Mouse (Mus musculus) lung, adult 2 months (tissue): ENCODE measurements at regions not wholly inside any gene's neighbourhood (a gene's known extent, or its start where the extent isn't known, plus 50 kb on each side); places are given as distances from the start of the nearest gene placed in this dataset.

Experiments
- DNase-seq: peaks from one replicate; pipeline ENCODE4 v3.0.0; 2022
- H3K4me1 ChIP-seq: fragments of 200-500 bp; 2 replicates; pipeline ENCODE4 v1.6.1; 2011; ENCODE audit warnings: low read length; ENCODE audit not compliant: control insufficient read depth, insufficient read depth
- H3K4me3 ChIP-seq: fragments of 200-500 bp; replicated peaks from 2 replicates; pipeline ENCODE3; 2011; ENCODE audit warnings: low read depth, mild to moderate bottlenecking, control low read depth, low read length; ENCODE audit errors: extremely low read depth
- CTCF ChIP-seq: fragments of 200-500 bp; IDR thresholded peaks from 2 replicates; pipeline ENCODE4 v1.5.1; 2011; ENCODE audit warnings: mild to moderate bottlenecking, low read length, control low read depth; ENCODE audit not compliant: insufficient read depth
- POLR2A ChIP-seq: fragments of 200-500 bp; IDR thresholded peaks from 2 replicates; pipeline ENCODE4 v1.6.1; 2011; ENCODE audit warnings: low read depth, mild to moderate bottlenecking, control low read depth, low read length, borderline replicate concordance; ENCODE audit errors: extremely low read depth
- WGBS: fragments of 180-500 bp; shearing (Covaris S2); methylation state at CpG from one replicate; pipeline ENCODE4 v1.1.7; 2018; 5-methylcytosine and 5-hydroxymethylcytosine counted together

- WGBS = 37% methylated on average over 10 of the region's 10 CpGs
- Histone ChIP-seq H3K4me1 (no peaks in the 10 kb centered on the region), H3K4me3 (no peak overlapping the region)
- no peak for DNase-seq
- no peak for TF ChIP-seq CTCF
- TF ChIP-seq POLR2A = no peak
These were observed 116.5 kb downstream of the Dact1 start for GRCm38 (mm10) chr12:71426023-71426719.

- 68% methylated on average over 2 of the region's 2 CpGs for WGBS
- Histone ChIP-seq H3K4me3 (no peak overlapping the region), H3K4me1 (no peaks in the 10 kb centered on the region)
- no peak for DNase-seq
- TF ChIP-seq CTCF (no peak), POLR2A (no peak)
These were observed 118.3 kb downstream of the Dact1 start for GRCm38 (mm10) chr12:71427974-71428373.

- H3K4me3 ChIP-seq = no peak overlapping the region
- TF ChIP-seq CTCF (no peak), POLR2A (no peak)
- WGBS = 50% methylated on average over 13 of the region's 13 CpGs
- no peaks in the 10 kb centered on the region for H3K4me1 ChIP-seq
- DNase-seq = no peak
These were observed 120.0 kb downstream of the Dact1 start for GRCm38 (mm10) chr12:71429561-71430200.

DNA sequence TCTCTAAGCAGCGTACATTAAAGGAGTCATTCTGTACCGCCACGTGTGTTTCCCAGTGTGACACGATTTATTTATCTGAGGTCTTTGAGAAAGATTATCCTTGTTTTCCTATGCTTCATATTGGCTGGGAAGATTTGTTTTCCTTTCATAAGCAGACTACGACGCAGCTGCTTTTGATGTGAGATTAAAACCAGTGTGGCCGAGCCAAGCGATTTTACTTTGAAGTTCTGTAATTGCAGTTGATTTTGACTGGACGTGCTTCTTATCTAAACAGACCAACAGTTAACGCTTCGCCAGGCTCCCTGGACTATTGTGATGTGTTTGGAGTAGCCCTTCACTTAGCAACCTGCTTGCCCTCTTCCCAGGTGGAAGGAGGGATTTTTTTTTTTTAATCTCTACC is 120.6 kb downstream of the Dact1 start:
- no peak overlapping the region for H3K4me3 ChIP-seq
- H3K4me1 ChIP-seq = no peaks in the 10 kb centered on the region
- WGBS = 39% methylated on average over 11 of the region's 11 CpGs
- no peak for DNase-seq
- TF ChIP-seq CTCF = no peak
- no peak for TF ChIP-seq POLR2A

GRCm38 (mm10) chr12:71431116-71431515 is 121.4 kb downstream of the Dact1 start:
- 74% methylated on average over 8 of the region's 8 CpGs for WGBS
- DNase-seq = no peak
- no peaks in the 10 kb centered on the region for H3K4me1 ChIP-seq
- H3K4me3 ChIP-seq = no peak overlapping the region
- TF ChIP-seq POLR2A = no peak
- no peak for TF ChIP-seq CTCF

GRCm38 (mm10) chr12:71433549-71434200 is 124.0 kb downstream of the Dact1 start:
- peaks cover 4% of the 10 kb centered on the region; the same call in 1 of the 2 replicates for H3K4me1 ChIP-seq
- TF ChIP-seq POLR2A (no peak), CTCF (no peak)
- no peak for DNase-seq
- H3K4me3 ChIP-seq = no peak overlapping the region
- 52% methylated on average over 9 of the region's 9 CpGs for WGBS

DNA sequence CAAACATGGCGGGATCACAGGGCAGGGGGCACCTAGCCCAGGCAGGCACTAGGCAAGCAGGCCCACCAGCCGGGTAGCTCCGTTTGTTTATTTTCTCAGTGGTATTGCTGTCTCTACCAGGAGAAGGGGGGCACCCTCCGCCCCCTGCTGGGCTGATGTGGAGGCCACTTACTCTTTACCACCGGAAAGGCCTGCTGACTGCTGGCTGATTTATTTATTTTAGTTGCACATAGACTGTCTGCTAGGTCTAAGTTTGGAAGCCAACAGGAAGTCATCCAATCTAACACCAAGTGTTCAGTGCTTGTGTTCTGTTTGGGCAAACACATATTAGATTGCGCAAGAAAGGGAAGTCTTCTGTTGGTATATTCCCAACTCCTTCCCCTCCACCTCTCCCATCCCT is 128.6 kb downstream of the Dact1 start:
- DNase-seq = no peak

DNA sequence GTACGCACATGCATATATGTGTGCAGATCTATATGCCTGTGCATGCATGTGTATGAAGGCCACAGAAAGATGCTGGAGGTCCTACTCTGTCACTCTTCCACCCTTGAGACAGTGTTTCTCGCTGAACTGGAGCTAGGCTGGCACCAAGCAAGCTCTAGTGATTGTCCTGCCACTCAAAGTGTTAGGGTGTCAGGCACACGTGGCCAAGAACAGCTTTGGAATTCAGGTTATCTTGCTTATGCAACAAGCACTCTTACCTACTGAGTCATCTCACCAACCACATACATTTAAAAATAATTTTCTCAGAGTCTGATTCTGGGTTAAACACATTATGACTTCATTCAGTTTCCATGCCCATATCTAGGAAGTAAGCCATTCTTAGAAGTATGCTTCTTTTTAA is 131.2 kb downstream of the Dact1 start:
- Histone ChIP-seq H3K4me3 (no peak overlapping the region), H3K4me1 (peaks cover 8% of the 10 kb centered on the region)
- WGBS = 64% methylated on average over 3 of the region's 3 CpGs
- DNase-seq = no peak
- no peak for TF ChIP-seq CTCF
- TF ChIP-seq POLR2A = no peak

More for the DNA sequence above, 128.6 kb downstream of the Dact1 start:
- peaks cover 4% of the 10 kb centered on the region; the same call in 1 of the 2 replicates for H3K4me1 ChIP-seq
- 15% methylated on average over 6 of the region's 6 CpGs for WGBS
- no peak for TF ChIP-seq CTCF
- no peak for TF ChIP-seq POLR2A
- no peak overlapping the region for H3K4me3 ChIP-seq

DNA sequence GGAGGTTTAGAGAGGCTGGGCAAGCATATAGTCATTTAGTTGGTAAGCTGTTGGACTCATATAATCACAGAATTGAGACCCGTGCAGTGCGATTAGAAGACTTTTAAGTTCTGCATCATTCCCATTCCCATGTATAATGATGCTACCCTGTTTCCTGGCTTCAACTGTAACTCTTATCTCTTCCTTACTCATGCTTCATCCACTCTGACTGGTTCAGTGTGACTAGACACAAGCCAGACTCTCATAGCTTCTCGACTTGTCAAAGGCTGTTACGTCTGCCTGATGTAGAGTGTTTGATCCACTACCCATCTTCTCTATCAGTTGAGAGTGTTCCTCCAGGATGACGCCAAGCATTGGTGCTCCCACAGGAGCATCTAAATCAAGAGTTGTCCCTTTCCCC is 131.6 kb downstream of the Dact1 start:
- WGBS = 73% methylated on average over 5 of the region's 5 CpGs
- Histone ChIP-seq H3K4me1 (peaks cover 8% of the 10 kb centered on the region), H3K4me3 (no peak overlapping the region)
- no peak for DNase-seq
- TF ChIP-seq POLR2A (no peak), CTCF (no peak)
